Mouse (Mus musculus) MEL (cell line): Measurements from ENCODE around the gene Synrg.

ENCODE experiments used
- CTCF ChIP-seq, 3 experiments: IDR thresholded peaks in 2 of 3; conservative IDR thresholded peaks in 1 of 3; 2 replicates each; pipeline ENCODE4 v1.5.1; 2011 to 2012; ENCODE audit warnings: low read length in 3 of 3, low read depth in 2 of 3, mild to moderate bottlenecking in 2 of 3, improper control_type of control experiment in 1 of 3, inconsistent platforms in 1 of 3, mixed read lengths in 1 of 3, moderate library complexity in 1 of 3; ENCODE audit not compliant: control insufficient read depth in 1 of 3, insufficient read depth in 1 of 3, poor library complexity in 1 of 3, severe bottlenecking in 1 of 3
- HCFC1 ChIP-seq: IDR thresholded peaks from 2 replicates; pipeline ENCODE4 v1.6.1; 2012; ENCODE audit warnings: low read depth, mild to moderate bottlenecking, inconsistent platforms, low read length, improper control_type of control experiment, moderate library complexity
- JUND ChIP-seq: IDR thresholded peaks from 2 replicates; pipeline ENCODE4 v1.6.1; 2011; ENCODE audit warnings: low read depth, mild to moderate bottlenecking, improper control_type of control experiment, low read length
- POLR2A ChIP-seq, 2 experiments: IDR thresholded peaks; 2 replicates each; pipeline ENCODE4 v1.6.1; 2011 to 2012; ENCODE audit warnings: low read length in 2 of 2, mild to moderate bottlenecking in 2 of 2, control low read depth in 1 of 2, improper control_type of control experiment in 1 of 2, low read depth in 1 of 2, moderate library complexity in 1 of 2; ENCODE audit not compliant: control insufficient read depth in 1 of 2, insufficient read depth in 1 of 2, poor library complexity in 1 of 2
- POLR2AphosphoS2 ChIP-seq: IDR thresholded peaks from 2 replicates; pipeline ENCODE4 v1.6.1; 2011; ENCODE audit warnings: low read length, improper control_type of control experiment

DNA sequence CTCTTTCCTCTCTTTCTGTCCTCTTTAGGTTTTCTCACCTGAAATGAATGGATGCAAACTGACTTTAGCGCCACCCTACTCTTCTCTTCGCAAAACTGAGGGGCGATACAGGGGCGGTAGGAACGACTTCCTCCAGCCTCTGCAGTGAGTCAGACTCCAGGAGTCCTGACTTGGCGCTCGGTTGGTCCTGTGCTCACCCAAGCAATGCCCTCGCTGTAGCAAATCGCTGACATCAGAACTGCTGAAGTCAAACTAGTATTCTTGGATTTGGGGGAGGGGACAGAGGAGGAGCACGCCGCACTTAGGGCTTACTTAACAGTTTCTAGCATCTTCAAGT lies 104.8 kb downstream of the Synrg start, which contains the start of gene Dusp14:
- TF ChIP-seq POLR2A (IDR thresholded peaks at IDR 0.05; ENCODE audit: control insufficient read depth in 1 of 2, insufficient read depth in 1 of 2, low read depth in 1 of 2, low read length in 2 of 2, poor library complexity in 1 of 2) (no peak), JUND (no peak), CTCF (IDR thresholded peaks at IDR 0.05 in 2 of 3, conservative IDR thresholded peaks at IDR 0.05 in 1 of 3; ENCODE audit: control insufficient read depth in 1 of 3, insufficient read depth in 1 of 3, low read depth in 2 of 3, low read length in 3 of 3, poor library complexity in 1 of 3, severe bottlenecking in 1 of 3) (no peak), POLR2AphosphoS2 (no peak), HCFC1 (no peak)
